Mouse (Mus musculus) lung, postnatal 0 days (tissue): ENCODE measurements around the gene Il11.

Experiments
- CTCF ChIP-seq: IDR thresholded peaks from 2 replicates; pipeline ENCODE4 v1.5.1; 2016; ENCODE audit warnings: antibody characterized with exemption, mild to moderate bottlenecking
- EP300 ChIP-seq: IDR thresholded peaks from 2 replicates; pipeline ENCODE4 v1.6.1; 2016; ENCODE audit warnings: antibody characterized with exemption, mild to moderate bottlenecking, control low read depth

GRCm38 (mm10) chr7:4789436-4789935 lies 6.8 kb upstream of the Il11 start, which contains the start of gene Tmem238:
- no peak for TF ChIP-seq CTCF
- no peak for TF ChIP-seq EP300
